Mouse (Mus musculus) stomach, embryonic 14.5 days (tissue): ENCODE results near the gene Tac4. TPM values are rescaled to one million over a fixed set of nuclear protein-coding genes. Genes with fewer than 3 reads are reported as not detected.

Experiments
- ATAC-seq: fragments of 200-750 bp; cut with Nextera tagmentation; 2 replicates; pipeline ENCODE4 v1.8.0; 2017; ENCODE audit warnings: low read depth, moderate TSS enrichment; ENCODE audit not compliant: insufficient number of reproducible peaks, insufficient read depth, low FRiP score
- H3K27ac ChIP-seq: fragments of 300-500 bp; sonication (generic); 2 replicates; pipeline ENCODE4 v1.5.1; 2014; ENCODE audit warnings: mild to moderate bottlenecking, low read length, moderate library complexity, mixed read lengths
- H3K27me3 ChIP-seq: fragments of 300-500 bp; sonication (generic); 2 replicates; pipeline ENCODE4 v1.6.1; 2014; ENCODE audit warnings: low read length, control low read depth, mixed read lengths; ENCODE audit not compliant: control insufficient read depth, insufficient read depth
- H3K36me3 ChIP-seq: fragments of 300-500 bp; sonication (generic); 2 replicates; pipeline ENCODE4 v1.6.1; 2014; ENCODE audit warnings: mild to moderate bottlenecking, control low read depth, low read length, moderate library complexity, mixed read lengths; ENCODE audit not compliant: control insufficient read depth, insufficient read depth
- H3K4me1 ChIP-seq: fragments of 300-500 bp; sonication (generic); 2 replicates; pipeline ENCODE4 v1.6.1; 2014; ENCODE audit warnings: low read length, control low read depth, mixed read lengths; ENCODE audit not compliant: control insufficient read depth, insufficient read depth
- H3K4me2 ChIP-seq: fragments of 300-500 bp; sonication (generic); replicated peaks from 2 replicates; pipeline ENCODE4 v1.6.1; 2014; ENCODE audit warnings: low read depth, low read length, control low read depth
- H3K4me3 ChIP-seq: fragments of 300-500 bp; sonication (generic); 2 replicates; pipeline ENCODE4 v1.5.1; 2014; ENCODE audit warnings: low read depth, low read length, control low read depth
- H3K9ac ChIP-seq: fragments of 300-500 bp; sonication (generic); replicated peaks from 2 replicates; pipeline ENCODE4 v1.6.1; 2014; ENCODE audit warnings: low read depth, mild to moderate bottlenecking, control low read depth, low read length, moderate library complexity, mixed read lengths
- H3K9me3 ChIP-seq: fragments of 300-500 bp; sonication (generic); 2 replicates; pipeline ENCODE4 v1.6.1; 2016; ENCODE audit warnings: low read depth, low read length, control low read depth; ENCODE audit not compliant: control insufficient read depth
- WGBS: fragments of 180-500 bp; shearing (Covaris S2); extraction: QIAGEN DNeasy Blood & Tissue Kit; methylation state at CpG from one replicate; pipeline ENCODE4 v1.1.7; 2014; 5-methylcytosine and 5-hydroxymethylcytosine counted together
- polyA plus RNA-seq: library from polyadenylated mRNA; unstranded; fragments of >200 nt; fragmentation: Nextera tagmentation; extraction: Ambion mirVana; gene quantifications from 2 replicates; pipeline ENCODE4 v1.2.1, GENCODE M21; 2014

Gene Tac4
- polyA plus RNA-seq, 1 experiment from 2014 or later = not detected

- H3K27ac ChIP-seq = peak overlapping the region; percentile 84
- 4% methylated on average over 17 of the region's 17 CpGs for WGBS
- H3K4me3 ChIP-seq = peak overlapping the region; percentile 77
- H3K36me3 ChIP-seq = no peaks in the 10 kb centered on the region; the same call in 1 of the 2 replicates
- H3K4me1 ChIP-seq = peaks cover 6% of the 10 kb centered on the region; the same call in 1 of the 2 replicates
- peak overlapping the region; percentile 66 for H3K4me2 ChIP-seq
- no peaks in the 10 kb centered on the region for H3K27me3 ChIP-seq
- H3K9me3 ChIP-seq = no peaks in the 10 kb centered on the region
- H3K9ac ChIP-seq = peak overlapping the region; percentile 55
- no peak for ATAC-seq
Measured at GRCm38 (mm10) chr11:95310648-95311424, 49.5 kb downstream of the Tac4 start.

DNA sequence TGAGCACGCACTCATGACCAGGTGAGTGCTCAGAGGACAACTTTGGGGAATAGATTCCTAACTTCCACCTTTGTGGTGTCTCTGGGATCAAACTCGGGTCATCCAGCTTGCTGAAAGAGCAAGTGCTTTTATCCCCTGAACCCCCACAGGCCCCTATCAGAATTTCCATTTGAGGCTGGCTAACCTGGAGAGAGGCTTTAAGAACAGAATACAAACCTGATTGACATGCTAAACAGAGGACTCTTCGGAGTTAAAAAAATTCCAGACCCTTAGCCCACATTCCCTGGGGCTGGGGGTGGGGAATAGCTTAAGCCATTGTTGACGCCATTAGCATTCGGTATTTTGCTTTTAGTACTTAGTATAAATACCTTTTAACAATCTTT lies 50.1 kb downstream of the Tac4 start:
- Histone ChIP-seq H3K9me3 (no peaks in the 10 kb centered on the region), H3K36me3 (no peaks in the 10 kb centered on the region), H3K4me2 (peak overlapping the region; percentile 66), H3K4me3 (peak overlapping the region; percentile 77; the same call in 1 of the 2 replicates), H3K9ac (peak overlapping the region; percentile 55; the same call in 1 of the 2 replicates), H3K27ac (no peak overlapping the region), H3K27me3 (no peaks in the 10 kb centered on the region), H3K4me1 (peaks cover 6% of the 10 kb centered on the region; the same call in 1 of the 2 replicates)
- WGBS = 38% methylated on average over 5 of the region's 5 CpGs
- ATAC-seq = no peak

- Histone ChIP-seq H3K36me3 (no peaks in the 10 kb centered on the region), H3K9ac (no peak overlapping the region), H3K9me3 (no peaks in the 10 kb centered on the region), H3K27ac (no peak overlapping the region), H3K4me3 (no peak overlapping the region), H3K4me2 (no peak overlapping the region), H3K27me3 (no peaks in the 10 kb centered on the region), H3K4me1 (peaks cover 6% of the 10 kb centered on the region; the same call in 1 of the 2 replicates)
- WGBS = 71% methylated on average over 7 of the region's 7 CpGs
- ATAC-seq = no peak
Measured at GRCm38 (mm10) chr11:95315215-95315955, 54.1 kb downstream of the Tac4 start.

DNA sequence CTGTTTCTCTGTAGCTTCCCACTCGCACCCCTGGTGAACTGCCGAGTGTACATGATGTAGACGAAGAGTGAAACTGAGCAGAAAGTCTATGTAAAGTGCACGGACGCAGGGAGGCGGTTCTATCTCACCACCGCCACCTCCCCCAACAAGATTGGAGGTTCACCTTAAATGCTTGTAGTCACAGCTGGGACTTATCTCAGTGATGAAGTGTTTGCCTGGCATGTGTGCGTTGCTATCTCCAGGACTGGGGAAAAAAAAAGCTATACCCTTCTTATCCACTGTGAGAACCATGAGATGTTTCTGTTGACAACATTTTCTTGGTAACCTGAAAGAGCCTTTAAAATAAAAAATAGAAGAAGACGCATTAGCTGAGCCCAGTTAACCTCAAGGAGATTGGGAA lies 56.8 kb downstream of the Tac4 start:
- Histone ChIP-seq H3K27ac (no peak overlapping the region), H3K27me3 (no peaks in the 10 kb centered on the region), H3K9ac (no peak overlapping the region), H3K9me3 (no peaks in the 10 kb centered on the region), H3K4me2 (no peak overlapping the region), H3K4me3 (no peak overlapping the region), H3K4me1 (no peaks in the 10 kb centered on the region), H3K36me3 (no peaks in the 10 kb centered on the region)
- 48% methylated on average over 9 of the region's 9 CpGs for WGBS
- no peak for ATAC-seq

Other genes with a start within 250 kb of the Tac4 start
- gene Pdk2, start 220.2 kb upstream of the Tac4 start, polyA plus RNA-seq = 34.1 and 35.8 TPM in 2 replicates
- 21.5 and 23.3 TPM in 2 replicates for gene Itga3, start 184.7 kb upstream of the Tac4 start, polyA plus RNA-seq
- 3.1 and 4.5 TPM in 2 replicates for gene Dlx3, start 141.4 kb upstream of the Tac4 start, polyA plus RNA-seq
- 0.46 and 0.52 TPM in 2 replicates for gene Dlx4, start 115.3 kb upstream of the Tac4 start, polyA plus RNA-seq
- 60.8 and 63.1 TPM in 2 replicates for gene Kat7, start 48.7 kb downstream of the Tac4 start, polyA plus RNA-seq
- gene Fam117a, start 75.5 kb downstream of the Tac4 start, polyA plus RNA-seq = 14.3 and 15.7 TPM in 2 replicates
- 91.0 and 98.1 TPM in 2 replicates for gene Slc35b1, start 123.2 kb downstream of the Tac4 start, polyA plus RNA-seq
- 105 and 111 TPM in 2 replicates for gene Spop, start 152.6 kb downstream of the Tac4 start, polyA plus RNA-seq